Mouse (Mus musculus) small intestine, adult 2 months (tissue): ENCODE data around the gene Ap1b1. TPM values are rescaled to one million over a fixed set of nuclear protein-coding genes. Genes with fewer than 3 reads are reported as not detected.

Experiments
- H3K27ac ChIP-seq: fragments of 200-500 bp; 2 replicates; pipeline ENCODE4 v1.5.1; 2012; ENCODE audit warnings: low read depth, low read length, control low read depth, inconsistent platforms; ENCODE audit not compliant: insufficient read depth
- H3K27me3 ChIP-seq: fragments of 200-500 bp; 2 replicates; pipeline ENCODE4 v1.6.1; 2012; ENCODE audit warnings: mild to moderate bottlenecking, moderate library complexity, low read length, inconsistent platforms; ENCODE audit not compliant: control insufficient read depth, insufficient read depth
- H3K36me3 ChIP-seq: fragments of 200-500 bp; 2 replicates; pipeline ENCODE4 v1.6.1; 2012; ENCODE audit warnings: mild to moderate bottlenecking, low read length, control low read depth, inconsistent platforms; ENCODE audit not compliant: control insufficient read depth, insufficient read depth
- H3K4me1 ChIP-seq: fragments of 200-500 bp; 2 replicates; pipeline ENCODE4 v1.6.1; 2012; ENCODE audit warnings: low read length, inconsistent platforms, mixed read lengths; ENCODE audit not compliant: control insufficient read depth, insufficient read depth, insufficient read length
- H3K4me3 ChIP-seq: fragments of 200-500 bp; 2 replicates; pipeline ENCODE4 v1.5.1; 2012; ENCODE audit warnings: low read depth, mild to moderate bottlenecking, control low read depth, inconsistent platforms, low read length, moderate library complexity
- CTCF ChIP-seq: fragments of 200-500 bp; IDR thresholded peaks from 2 replicates; pipeline ENCODE4 v1.5.1; 2012; ENCODE audit warnings: low read depth, mild to moderate bottlenecking, control low read depth, inconsistent platforms, low read length, moderate library complexity, mixed read lengths; ENCODE audit not compliant: insufficient replicate concordance, insufficient read length; ENCODE audit errors: extremely low read depth
- POLR2A ChIP-seq: fragments of 200-500 bp; IDR thresholded peaks from 2 replicates; pipeline ENCODE4 v1.6.1; 2012; ENCODE audit warnings: low read depth, mild to moderate bottlenecking, control low read depth, inconsistent platforms, low read length, moderate library complexity
- WGBS: fragments of 180-500 bp; shearing (Covaris S2); methylation state at CpG from one replicate; pipeline ENCODE4 v1.1.7; 2018; 5-methylcytosine and 5-hydroxymethylcytosine counted together
- polyA plus RNA-seq: library from polyadenylated mRNA; depleted of rRNA; stranded (reverse); fragments of >200 nt; gene quantifications from 2 replicates; pipeline ENCODE4 v1.2.3, GENCODE M21; 2012

Ap1b1 gene
- polyA plus RNA-seq, 1 experiment, result 96.1 TPM

DNA sequence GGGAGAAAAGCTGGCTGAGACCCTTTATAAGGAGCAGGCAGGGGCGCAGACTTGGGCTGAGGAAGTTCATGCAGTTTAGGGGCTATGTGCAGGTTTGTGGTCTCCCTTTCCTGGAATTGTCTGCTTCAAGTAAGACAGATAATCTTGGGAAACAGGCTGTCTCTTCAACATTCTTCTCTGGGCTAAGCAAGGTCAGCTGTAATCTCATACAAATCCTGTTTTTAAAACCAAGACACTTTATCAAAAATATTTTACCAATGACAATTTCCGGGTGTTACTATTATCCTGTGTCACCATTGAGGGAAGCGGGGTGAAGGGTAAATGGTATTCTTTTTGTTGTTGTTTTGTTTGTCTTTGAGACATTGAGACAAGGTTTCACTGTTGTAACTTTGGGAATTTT is 1.8 kb upstream of the Ap1b1 start:
- Histone ChIP-seq H3K36me3 (peaks cover 5% of the 10 kb centered on the region; the same call in 1 of the 2 replicates), H3K27me3 (no peaks in the 10 kb centered on the region), H3K4me1 (peaks cover 14% of the 10 kb centered on the region), H3K27ac (no peak overlapping the region), H3K4me3 (no peak overlapping the region)
- 71% methylated on average over 3 of the region's 3 CpGs for WGBS
- TF ChIP-seq CTCF, result no peak
- TF ChIP-seq POLR2A, result no peak

- WGBS, result 20% methylated on average over 11 of the region's 11 CpGs
- peaks cover 16% of the 10 kb centered on the region for H3K4me1 ChIP-seq
- peaks cover 12% of the 10 kb centered on the region for H3K36me3 ChIP-seq
- peak overlapping the region; percentile 70 for H3K27ac ChIP-seq
- no peaks in the 10 kb centered on the region for H3K27me3 ChIP-seq
- TF ChIP-seq CTCF (no peak), POLR2A (no peak)
- peak overlapping the region; percentile 93 for H3K4me3 ChIP-seq
Measured at GRCm38 (mm10) chr11:4987487-4987852, 846 bp downstream of the Ap1b1 start.

DNA sequence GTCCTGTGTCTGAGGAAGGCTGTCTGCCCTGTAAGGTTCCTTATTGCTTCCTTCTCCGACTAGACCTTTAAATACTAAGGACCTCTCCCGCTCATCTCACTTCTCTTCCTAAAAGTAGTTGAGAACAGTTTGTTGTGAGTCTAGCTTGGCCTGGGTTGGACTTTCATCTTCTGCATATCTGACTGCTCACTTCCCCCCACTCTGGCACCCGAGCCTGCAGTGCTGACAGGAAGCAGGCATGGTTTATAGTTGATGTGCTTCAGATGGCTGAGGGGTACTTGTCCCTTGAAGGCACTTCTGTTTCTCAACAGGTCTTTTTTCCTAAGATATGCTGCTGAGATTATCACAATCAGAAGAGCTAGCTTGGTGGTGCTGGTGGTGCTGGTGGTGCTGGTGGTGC is 2.6 kb downstream of the Ap1b1 start:
- Histone ChIP-seq H3K27me3 (no peaks in the 10 kb centered on the region), H3K4me1 (peaks cover 16% of the 10 kb centered on the region), H3K4me3 (no peak overlapping the region), H3K36me3 (peaks cover 14% of the 10 kb centered on the region), H3K27ac (peak overlapping the region; percentile 36; the same call in 1 of the 2 replicates)
- no peak for TF ChIP-seq CTCF
- TF ChIP-seq POLR2A, result no peak
- WGBS, result 32% methylated on average over 3 of the region's 3 CpGs

DNA sequence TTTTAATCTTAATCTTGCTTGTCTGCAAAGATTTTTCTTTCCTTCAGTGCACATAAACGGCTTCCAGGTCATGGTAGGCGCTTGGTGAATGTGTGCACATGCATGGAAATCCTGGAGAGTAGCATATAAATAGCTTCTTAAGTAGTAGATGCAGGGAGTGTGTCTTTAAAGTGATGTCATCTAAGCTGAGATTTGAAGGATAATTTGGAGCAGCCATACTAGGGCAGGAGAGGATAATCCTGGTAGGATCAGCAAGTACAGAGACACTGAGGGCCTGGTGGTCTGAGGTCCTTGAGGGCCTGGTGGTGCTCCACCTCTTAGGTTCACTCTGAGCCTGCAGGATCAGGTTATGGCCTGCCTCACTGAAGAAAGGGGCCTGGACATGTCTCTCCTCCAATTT is 5.8 kb downstream of the Ap1b1 start:
- 88% methylated on average over 2 of the region's 2 CpGs for WGBS
- Histone ChIP-seq H3K27me3 (no peaks in the 10 kb centered on the region), H3K4me1 (peaks cover 21% of the 10 kb centered on the region), H3K36me3 (peaks cover 14% of the 10 kb centered on the region), H3K27ac (no peak overlapping the region), H3K4me3 (no peak overlapping the region)
- TF ChIP-seq POLR2A (no peak), CTCF (no peak)

DNA sequence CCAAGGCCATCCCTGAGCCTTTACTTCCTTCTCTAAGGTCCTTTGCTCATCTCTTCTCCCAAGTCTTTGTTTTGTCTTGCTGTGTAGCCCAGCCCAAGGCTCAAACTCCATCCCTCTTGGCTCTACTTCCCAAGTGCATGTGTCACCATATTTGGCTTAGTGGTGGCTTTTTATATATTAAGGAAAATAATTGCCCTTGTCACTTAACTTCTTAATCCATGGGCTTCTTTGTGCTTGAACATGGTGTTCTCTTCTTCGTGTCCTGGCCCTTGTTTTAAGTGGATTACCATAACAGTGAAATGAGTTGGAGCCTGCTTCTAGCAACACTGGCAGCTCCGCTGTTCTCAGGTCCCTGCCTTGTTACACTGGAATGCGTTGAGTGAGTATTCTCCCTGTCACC is 9.1 kb downstream of the Ap1b1 start:
- Histone ChIP-seq H3K27ac (no peak overlapping the region), H3K4me3 (no peak overlapping the region), H3K36me3 (peaks cover 8% of the 10 kb centered on the region), H3K27me3 (no peaks in the 10 kb centered on the region), H3K4me1 (peaks cover 20% of the 10 kb centered on the region; the same call in 1 of the 2 replicates)
- TF ChIP-seq POLR2A (no peak), CTCF (no peak)
- 95% methylated on average over 3 of the region's 3 CpGs for WGBS

DNA sequence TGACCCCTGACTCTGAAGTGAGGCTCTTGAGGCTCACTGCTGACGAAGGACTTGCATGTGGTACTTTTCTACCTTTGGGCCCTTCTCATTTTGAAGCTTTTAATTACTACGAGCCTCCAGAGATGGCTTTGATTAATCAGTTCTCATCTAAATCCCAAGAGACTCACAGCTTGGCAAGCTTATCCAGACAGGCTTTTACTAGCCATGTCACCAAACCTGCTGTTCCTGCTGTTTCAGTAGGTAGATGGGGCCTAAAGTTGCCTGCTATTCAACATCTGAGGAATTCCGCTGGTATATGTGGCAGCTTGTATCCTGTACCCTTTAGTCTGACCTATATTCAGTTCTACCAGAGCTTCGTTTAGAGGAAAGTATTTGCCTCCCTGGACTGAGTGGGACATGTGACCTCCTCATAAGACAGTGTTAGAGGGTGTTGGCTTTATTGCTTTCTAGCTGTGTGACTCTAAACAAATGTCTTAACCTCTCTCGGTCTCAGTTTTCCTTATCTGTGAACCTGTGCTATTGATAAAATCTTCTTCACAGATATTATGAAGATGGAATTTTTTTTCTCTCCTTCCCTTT is 10.1 kb downstream of the Ap1b1 start:
- H3K27me3 ChIP-seq, result no peaks in the 10 kb centered on the region
- WGBS, result 55% methylated on average over 5 of the region's 5 CpGs
- peaks cover 9% of the 10 kb centered on the region; the same call in 1 of the 2 replicates for H3K36me3 ChIP-seq
- TF ChIP-seq CTCF, result no peak
- TF ChIP-seq POLR2A, result no peak
- 0 out of 2 replicates have a peak overlapping the region, but pooled peaks have one; percentile 21 for H3K27ac ChIP-seq
- H3K4me1 ChIP-seq, result peaks cover 20% of the 10 kb centered on the region; the same call in 1 of the 2 replicates
- H3K4me3 ChIP-seq, result no peak overlapping the region

GRCm38 (mm10) chr11:4998352-4998751 is 11.7 kb downstream of the Ap1b1 start:
- Histone ChIP-seq H3K36me3 (peaks cover 15% of the 10 kb centered on the region), H3K27ac (peak overlapping the region; percentile 54), H3K4me1 (peaks cover 20% of the 10 kb centered on the region; the same call in 1 of the 2 replicates), H3K27me3 (no peaks in the 10 kb centered on the region), H3K4me3 (no peak overlapping the region)
- WGBS, result 7% methylated on average over 3 of the region's 3 CpGs
- TF ChIP-seq CTCF (no peak), POLR2A (no peak)
